Mouse (Mus musculus) stomach, embryonic 15.5 days (tissue): Measurements from ENCODE around the gene Fmo5. TPM values are rescaled to one million over a fixed set of nuclear protein-coding genes. Genes with fewer than 3 reads are reported as not detected.
A peak's percentile ranks its signal among the peaks of the same experiment; 100 is the strongest.

ENCODE experiments used
- ATAC-seq: fragments of 200-750 bp; cut with Nextera tagmentation; 2 replicates; pipeline ENCODE4 v1.8.0; 2017; ENCODE audit warnings: low read depth, moderate number of reproducible peaks, moderate TSS enrichment; ENCODE audit not compliant: insufficient read depth, low FRiP score
- H3K27ac ChIP-seq: fragments of 300-500 bp; sonication (generic); 2 replicates; pipeline ENCODE4 v1.5.1; 2015; ENCODE audit warnings: mild to moderate bottlenecking, inconsistent platforms
- H3K27me3 ChIP-seq: fragments of 300-500 bp; sonication (generic); replicated peaks from 2 replicates; pipeline ENCODE4 v1.6.1; 2015; ENCODE audit warnings: inconsistent platforms
- H3K36me3 ChIP-seq: fragments of 300-500 bp; sonication (generic); 2 replicates; pipeline ENCODE4 v1.6.1; 2015; ENCODE audit warnings: inconsistent platforms
- H3K4me1 ChIP-seq: fragments of 300-500 bp; sonication (generic); 2 replicates; pipeline ENCODE4 v1.6.1; 2015; ENCODE audit warnings: inconsistent platforms
- H3K4me2 ChIP-seq: fragments of 300-500 bp; sonication (generic); 2 replicates; pipeline ENCODE4 v1.6.1; 2015; ENCODE audit warnings: mild to moderate bottlenecking, inconsistent platforms
- H3K4me3 ChIP-seq: fragments of 300-500 bp; sonication (generic); replicated peaks from 2 replicates; pipeline ENCODE4 v1.5.1; 2015; ENCODE audit warnings: inconsistent platforms
- H3K9ac ChIP-seq: fragments of 300-500 bp; sonication (generic); 2 replicates; pipeline ENCODE4 v1.6.1; 2015; ENCODE audit warnings: inconsistent platforms
- H3K9me3 ChIP-seq: fragments of 300-500 bp; sonication (generic); 2 replicates; pipeline ENCODE4 v1.6.1; 2016; ENCODE audit warnings: inconsistent platforms
- WGBS: fragments of 180-500 bp; shearing (Covaris S2); methylation state at CpG from one replicate; pipeline ENCODE4 v1.1.7; 2015; 5-methylcytosine and 5-hydroxymethylcytosine counted together
- polyA plus RNA-seq: library from polyadenylated mRNA; unstranded; fragments of >200 nt; fragmentation: Nextera tagmentation; extraction: Ambion mirVana; gene quantifications from 2 replicates; pipeline ENCODE4 v1.2.1, GENCODE M21; 2015

Fmo5 gene
- polyA plus RNA-seq, 1 experiment from 2014 or later, result 8.2 TPM

DNA sequence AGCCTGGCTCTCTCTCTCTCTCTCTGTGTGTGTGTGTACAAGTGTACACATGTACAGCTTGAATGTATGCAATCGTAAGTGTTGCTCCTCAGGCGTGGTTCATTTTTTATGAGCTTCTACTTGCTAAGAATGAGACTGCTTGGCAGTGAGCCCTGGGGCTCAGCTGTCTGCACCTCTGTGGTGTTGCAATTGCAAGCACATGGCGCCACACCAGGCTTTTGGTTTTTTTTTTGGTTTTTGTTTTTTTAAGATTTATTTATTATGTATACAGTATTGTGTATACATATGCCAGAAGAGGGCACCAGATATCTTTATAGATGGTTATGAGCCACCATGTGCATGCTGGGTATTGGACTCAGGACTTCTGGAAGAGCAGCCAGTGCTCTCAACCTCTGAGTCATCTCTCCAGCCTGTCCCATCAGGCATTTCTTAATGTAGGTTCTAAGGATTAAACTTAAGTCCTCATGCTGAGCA lies 5.7 kb downstream of the Fmo5 start:
- Histone ChIP-seq H3K4me3 (no peak overlapping the region), H3K27ac (no peak overlapping the region), H3K36me3 (no peaks in the 10 kb centered on the region), H3K4me2 (no peak overlapping the region), H3K4me1 (no peaks in the 10 kb centered on the region), H3K27me3 (no peaks in the 10 kb centered on the region), H3K9me3 (no peaks in the 10 kb centered on the region), H3K9ac (no peak overlapping the region)
- 46% methylated on average over 3 of the region's 3 CpGs for WGBS
- no peak; the same call in 1 of the 2 replicates for ATAC-seq

DNA sequence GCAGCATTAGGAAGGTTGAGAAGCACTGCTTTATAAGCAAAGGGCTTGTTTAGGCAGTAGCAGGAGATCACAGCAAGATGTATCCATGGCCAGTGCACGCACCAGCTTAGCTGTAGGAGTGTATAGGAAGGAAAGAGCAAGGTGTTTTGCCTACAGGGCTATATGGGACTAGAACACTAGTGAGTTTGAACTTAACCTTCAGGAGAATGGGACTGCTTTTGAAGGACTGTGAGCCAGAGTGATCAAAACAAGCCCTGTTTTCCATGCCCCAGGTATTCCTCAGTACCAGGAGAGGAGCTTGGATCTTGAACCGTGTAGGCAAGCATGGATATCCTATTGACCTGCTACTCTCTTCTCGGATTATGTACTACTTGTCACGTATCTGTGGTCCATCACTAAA lies 12.8 kb downstream of the Fmo5 start:
- no peak for ATAC-seq
- Histone ChIP-seq H3K4me3 (no peak overlapping the region), H3K4me1 (no peaks in the 10 kb centered on the region), H3K36me3 (no peaks in the 10 kb centered on the region), H3K9ac (no peak overlapping the region), H3K4me2 (no peak overlapping the region), H3K27me3 (no peaks in the 10 kb centered on the region), H3K27ac (no peak overlapping the region), H3K9me3 (no peaks in the 10 kb centered on the region)
- WGBS, result 88% methylated on average over 4 of the region's 4 CpGs

DNA sequence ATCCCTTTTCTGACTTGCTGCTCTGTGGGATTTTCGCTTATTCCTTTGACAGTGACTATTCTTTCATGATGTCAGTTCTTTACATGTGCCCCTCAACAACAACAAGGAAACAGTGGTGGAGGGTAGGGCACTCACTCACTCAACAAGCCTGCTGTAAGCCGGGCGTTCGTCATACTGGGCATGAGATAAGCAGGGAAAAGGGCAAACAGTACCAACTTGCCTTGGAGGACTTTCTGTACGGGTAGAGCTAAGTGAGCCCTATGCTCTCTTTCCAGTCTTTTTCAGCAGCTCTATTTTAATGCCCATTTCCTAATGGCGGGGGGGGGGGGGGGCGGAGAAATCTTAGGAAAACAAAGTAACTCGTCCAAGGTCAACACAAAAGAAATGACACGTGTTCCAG lies 13.4 kb downstream of the Fmo5 start:
- no peaks in the 10 kb centered on the region for H3K36me3 ChIP-seq
- H3K9ac ChIP-seq, result no peak overlapping the region
- H3K9me3 ChIP-seq, result no peaks in the 10 kb centered on the region
- H3K27me3 ChIP-seq, result no peaks in the 10 kb centered on the region
- ATAC-seq, result no peak
- H3K4me1 ChIP-seq, result no peaks in the 10 kb centered on the region
- H3K4me3 ChIP-seq, result no peak overlapping the region
- H3K4me2 ChIP-seq, result no peak overlapping the region
- WGBS, result 75% methylated on average over 9 of the region's 9 CpGs
- H3K27ac ChIP-seq, result no peak overlapping the region

DNA sequence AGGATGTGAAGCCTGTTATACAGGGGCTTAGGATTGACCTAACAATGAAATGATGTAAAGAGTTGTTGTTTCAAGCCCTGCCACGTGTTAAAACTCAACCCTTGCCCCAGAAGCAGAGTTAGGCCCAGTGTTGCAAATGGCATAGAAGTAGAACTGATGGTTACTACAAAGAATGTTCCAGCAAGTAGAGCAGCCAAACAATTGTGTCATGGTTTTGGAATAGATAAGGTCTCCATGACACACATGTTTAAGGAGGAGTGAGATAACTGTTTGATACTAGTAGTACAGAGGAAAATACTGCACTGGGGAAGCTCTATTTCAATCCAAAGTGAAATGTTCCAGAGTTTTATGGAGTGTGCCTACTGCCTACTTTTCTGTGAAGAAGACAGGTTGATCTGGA lies 19.9 kb downstream of the Fmo5 start:
- Histone ChIP-seq H3K4me1 (no peaks in the 10 kb centered on the region), H3K9me3 (no peaks in the 10 kb centered on the region), H3K36me3 (no peaks in the 10 kb centered on the region), H3K27ac (no peak overlapping the region), H3K4me2 (no peak overlapping the region), H3K9ac (no peak overlapping the region), H3K27me3 (no peaks in the 10 kb centered on the region), H3K4me3 (no peak overlapping the region)
- ATAC-seq, result no peak
- 35% methylated on average over 1 of the region's 1 CpGs for WGBS

DNA sequence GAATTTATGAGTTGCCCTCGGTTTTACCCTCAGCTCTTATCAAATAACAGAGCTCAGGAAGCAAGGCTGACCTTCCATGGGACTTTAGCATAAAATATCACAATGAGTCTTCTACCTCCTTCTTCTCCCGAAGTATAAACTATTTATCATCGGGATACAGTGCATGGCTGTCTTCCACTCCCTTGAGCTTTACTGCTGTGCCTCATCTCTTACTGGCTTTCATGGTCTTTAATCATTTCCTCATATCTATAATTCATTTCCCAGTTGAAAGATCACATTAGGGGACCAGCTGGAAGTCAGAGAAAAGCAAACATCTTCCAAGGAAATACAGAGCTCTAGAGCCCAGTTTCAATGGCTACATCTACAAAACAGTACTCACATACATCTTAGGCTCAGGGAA lies 20.4 kb downstream of the Fmo5 start:
- WGBS, result 63% methylated on average over 3 of the region's 3 CpGs

DNA sequence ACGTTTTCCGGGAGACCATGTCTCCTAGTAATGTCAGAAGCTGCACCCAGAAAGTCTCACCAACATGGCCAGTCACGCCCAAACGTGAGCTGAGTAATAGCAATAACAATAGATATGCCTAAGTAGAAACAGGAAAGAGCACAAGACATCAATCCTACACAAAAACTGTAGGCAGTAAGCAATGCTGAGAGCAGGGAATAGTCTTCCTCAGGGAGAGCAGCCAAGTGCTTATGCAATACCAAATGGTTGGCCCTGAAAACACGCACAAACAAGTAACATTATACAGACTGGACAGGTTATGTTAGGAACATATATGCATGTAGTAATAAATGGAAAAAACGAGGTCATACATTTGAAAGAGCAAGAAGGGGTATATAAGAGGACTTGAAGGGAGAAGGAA lies 20.9 kb downstream of the Fmo5 start:
- ATAC-seq, result no peak
- H3K27me3 ChIP-seq, result no peaks in the 10 kb centered on the region
- no peaks in the 10 kb centered on the region for H3K9me3 ChIP-seq
- no peaks in the 10 kb centered on the region for H3K36me3 ChIP-seq
- H3K4me3 ChIP-seq, result no peak overlapping the region
- H3K4me2 ChIP-seq, result no peak overlapping the region
- no peaks in the 10 kb centered on the region for H3K4me1 ChIP-seq
- H3K9ac ChIP-seq, result no peak overlapping the region
- H3K27ac ChIP-seq, result no peak overlapping the region
- 64% methylated on average over 6 of the region's 6 CpGs for WGBS

More for the DNA sequence above, 20.4 kb downstream of the Fmo5 start:
- no peak for ATAC-seq
- no peak overlapping the region for H3K4me3 ChIP-seq
- no peaks in the 10 kb centered on the region for H3K9me3 ChIP-seq
- H3K27me3 ChIP-seq, result no peaks in the 10 kb centered on the region
- no peak overlapping the region for H3K9ac ChIP-seq
- no peaks in the 10 kb centered on the region for H3K36me3 ChIP-seq
- no peak overlapping the region for H3K4me2 ChIP-seq
- H3K27ac ChIP-seq, result no peak overlapping the region
- H3K4me1 ChIP-seq, result no peaks in the 10 kb centered on the region

DNA sequence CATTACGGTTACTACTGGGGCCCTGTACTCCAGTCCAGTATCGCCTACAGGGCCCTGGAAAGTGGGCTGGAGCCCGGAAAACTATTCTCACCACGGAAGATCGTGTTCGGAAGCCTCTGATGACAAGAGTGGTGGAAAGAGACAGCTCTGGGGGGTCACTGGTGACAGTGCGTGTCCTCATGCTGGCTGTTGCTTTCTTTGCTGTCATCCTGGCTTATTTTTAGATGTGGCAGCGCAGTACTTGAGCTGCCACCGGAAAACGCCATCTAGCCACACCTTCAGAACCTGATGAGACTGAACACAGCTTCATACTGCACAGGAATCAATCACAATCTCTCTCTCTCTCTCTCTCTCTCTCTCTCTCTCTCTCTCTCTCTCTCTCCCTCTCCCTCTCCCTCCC lies 23.0 kb downstream of the Fmo5 start:
- H3K4me1 ChIP-seq, result no peaks in the 10 kb centered on the region
- ATAC-seq, result no peak
- 73% methylated on average over 10 of the region's 10 CpGs for WGBS
- no peaks in the 10 kb centered on the region for H3K27me3 ChIP-seq
- no peak overlapping the region for H3K4me2 ChIP-seq
- H3K9ac ChIP-seq, result no peak overlapping the region
- H3K4me3 ChIP-seq, result no peak overlapping the region
- no peaks in the 10 kb centered on the region for H3K36me3 ChIP-seq
- no peak overlapping the region for H3K27ac ChIP-seq
- H3K9me3 ChIP-seq, result no peaks in the 10 kb centered on the region

DNA sequence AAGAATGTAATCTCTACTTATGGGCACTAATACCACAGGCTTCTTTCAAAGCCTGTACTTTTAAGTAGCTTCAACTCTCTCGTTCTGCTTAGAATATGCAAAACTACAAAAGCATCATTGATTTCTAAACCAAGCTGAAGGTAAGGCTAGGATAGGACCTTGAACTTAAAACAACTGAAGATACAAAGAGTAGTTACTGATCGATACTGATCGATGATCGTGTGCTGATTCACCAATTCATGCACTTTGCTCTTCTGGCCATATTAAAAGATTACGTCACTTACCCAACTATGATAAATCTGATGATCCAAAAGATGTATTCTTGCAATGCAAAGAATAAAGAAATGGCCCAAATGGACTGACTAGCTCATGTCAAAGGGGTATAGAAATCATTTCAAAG lies 25.2 kb downstream of the Fmo5 start:
- no peak for ATAC-seq
- Histone ChIP-seq H3K36me3 (no peaks in the 10 kb centered on the region), H3K4me2 (no peak overlapping the region), H3K4me3 (no peak overlapping the region), H3K9me3 (no peaks in the 10 kb centered on the region), H3K27ac (no peak overlapping the region), H3K27me3 (no peaks in the 10 kb centered on the region), H3K4me1 (peaks cover 7% of the 10 kb centered on the region; the same call in 1 of the 2 replicates), H3K9ac (no peak overlapping the region)
- WGBS, result 90% methylated on average over 5 of the region's 5 CpGs

DNA sequence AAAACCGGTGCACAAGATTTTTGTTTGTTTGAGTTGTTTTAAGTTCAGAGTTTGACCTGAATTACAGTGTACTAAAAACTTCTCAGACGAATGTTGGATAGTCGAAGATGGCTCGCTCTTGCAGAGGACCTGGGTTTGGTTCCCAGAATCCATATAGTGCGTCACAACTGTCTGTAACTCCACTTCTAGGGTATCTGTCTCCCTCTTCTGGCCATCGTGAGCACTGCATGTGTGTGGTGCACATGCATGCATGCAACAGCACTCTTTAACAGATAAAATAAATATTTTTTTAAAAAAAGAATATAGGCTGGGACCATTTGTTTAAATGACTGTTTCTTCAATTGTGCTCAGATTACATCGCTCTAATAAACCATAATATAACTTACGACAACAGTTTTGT lies 26.3 kb downstream of the Fmo5 start:
- H3K4me1 ChIP-seq, result peaks cover 18% of the 10 kb centered on the region
- H3K36me3 ChIP-seq, result no peaks in the 10 kb centered on the region
- H3K4me2 ChIP-seq, result no peak overlapping the region
- H3K4me3 ChIP-seq, result no peak overlapping the region
- H3K27me3 ChIP-seq, result no peaks in the 10 kb centered on the region
- no peak overlapping the region for H3K9ac ChIP-seq
- WGBS, result 82% methylated on average over 8 of the region's 8 CpGs
- H3K27ac ChIP-seq, result no peak overlapping the region
- H3K9me3 ChIP-seq, result no peaks in the 10 kb centered on the region
- no peak for ATAC-seq

DNA sequence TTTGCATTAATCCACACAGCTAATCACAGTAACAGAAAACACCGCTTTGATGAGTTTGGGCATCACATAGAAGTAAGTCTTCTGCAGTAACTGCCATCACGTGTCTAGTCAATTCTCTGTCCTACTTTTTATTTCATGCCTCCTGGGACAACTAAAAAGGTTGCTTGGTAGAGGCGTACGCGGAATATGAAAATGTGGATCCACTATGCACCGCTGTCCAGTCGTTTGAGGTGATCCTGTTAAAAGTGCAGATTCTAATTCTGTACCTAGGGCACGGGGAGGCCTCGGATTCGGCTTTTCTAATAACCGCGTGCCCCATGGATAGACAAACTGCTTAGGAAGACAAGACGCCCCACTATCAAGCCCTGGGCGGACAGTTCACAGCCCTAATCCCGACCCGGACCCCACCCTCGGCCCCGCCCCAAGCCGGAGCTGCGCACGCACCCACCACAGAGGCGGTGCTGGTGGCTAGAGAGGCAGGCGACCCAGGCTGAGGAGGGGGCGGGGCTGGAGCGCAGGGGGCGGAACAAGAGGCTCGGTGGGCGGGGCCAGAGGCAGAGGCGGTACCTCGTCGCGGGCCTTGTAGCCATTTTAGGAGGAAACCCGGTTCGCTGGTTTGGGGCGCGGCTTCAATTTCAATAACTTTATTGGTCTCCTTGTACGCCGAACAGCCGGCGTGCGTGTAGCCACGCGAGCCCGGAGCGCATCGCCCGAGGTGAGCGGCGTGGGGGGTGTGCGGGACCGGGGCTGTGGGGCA lies 29.2 kb downstream of the Fmo5 start, which contains the start of gene Prkab2:
Gene Prkab2 (plus strand): TSS at position 539 of the 757 bp plus-strand sequence.
- Histone ChIP-seq H3K27ac (peak within 1 kb of the TSS; percentile 61; the same call in 1 of the 2 replicates), H3K9me3 (no peaks in the 10 kb centered on the region), H3K4me3 (peak within 1 kb of the TSS; percentile 97), H3K9ac (peak within 1 kb of the TSS; percentile 71), H3K4me2 (peak within 1 kb of the TSS; percentile 84), H3K27me3 (no peaks in the 10 kb centered on the region), H3K4me1 (peaks cover 22% of the 10 kb centered on the region), H3K36me3 (no peaks in the 10 kb centered on the region)
- ATAC-seq, result peak; percentile 94
- WGBS, result 2% methylated on average over 51 of the region's 51 CpGs

DNA sequence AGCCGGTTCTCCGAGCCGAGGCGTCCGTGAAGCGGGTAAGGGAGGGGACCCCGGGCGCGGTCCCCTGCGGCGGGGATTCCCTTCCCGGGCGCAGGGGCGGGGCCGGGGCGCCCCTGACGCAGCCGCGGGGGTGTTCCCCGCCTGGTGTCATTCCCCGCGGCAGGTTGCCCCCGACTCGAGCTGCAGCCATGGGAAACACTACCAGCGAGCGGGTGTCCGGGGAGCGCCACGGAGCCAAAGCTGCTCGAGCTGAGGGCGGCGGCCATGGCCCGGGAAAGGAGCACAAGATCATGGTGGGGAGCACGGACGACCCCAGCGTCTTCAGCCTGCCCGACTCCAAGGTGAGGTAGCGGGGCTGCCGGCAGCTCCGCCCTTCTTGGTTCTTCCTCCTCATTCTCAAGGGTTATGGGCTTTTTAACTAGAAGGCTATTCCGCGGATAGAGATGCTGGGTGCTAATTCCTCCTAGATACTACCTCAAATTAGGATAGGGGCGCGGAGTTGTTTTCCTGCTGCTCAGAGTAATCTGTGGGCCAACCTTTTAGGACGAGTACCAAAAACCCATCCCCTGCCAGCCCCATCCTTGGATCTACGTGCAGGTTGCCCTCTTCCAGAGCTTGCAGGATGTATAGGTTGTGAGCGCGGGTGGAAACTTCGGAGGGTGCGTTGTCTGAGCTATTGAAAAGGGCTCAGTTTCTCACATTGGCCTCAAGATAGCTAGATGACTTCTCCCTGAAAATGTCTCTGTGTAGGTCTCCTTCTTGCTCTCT lies 30.0 kb downstream of the Fmo5 start:
- ATAC-seq, result peak; percentile 76

DNA sequence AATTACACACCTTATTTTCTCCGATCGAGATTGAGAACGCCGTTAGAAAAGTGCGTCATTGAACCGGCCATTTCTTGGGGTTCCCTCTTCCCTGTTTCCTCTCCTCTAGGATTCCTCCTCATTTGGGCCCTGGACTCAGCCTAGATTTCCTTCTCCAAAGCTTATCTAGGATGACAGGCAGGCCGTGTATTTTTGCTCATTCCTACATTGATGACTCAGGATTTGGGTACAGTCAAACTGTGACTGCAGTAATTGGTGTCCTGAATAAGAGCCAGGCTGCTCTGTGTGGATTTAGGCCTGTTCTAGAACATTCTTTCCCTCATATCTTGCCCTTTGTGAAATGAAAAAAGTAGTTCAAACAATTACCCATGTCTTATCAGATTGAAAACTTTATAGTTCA lies 31.1 kb downstream of the Fmo5 start:
- ATAC-seq, result no peak; the same call in 1 of the 2 replicates
- H3K27ac ChIP-seq, result no peak overlapping the region
- no peaks in the 10 kb centered on the region for H3K27me3 ChIP-seq
- no peaks in the 10 kb centered on the region; the same call in 1 of the 2 replicates for H3K36me3 ChIP-seq
- peak overlapping the region; percentile 84 for H3K4me2 ChIP-seq
- no peak overlapping the region for H3K9ac ChIP-seq
- 85% methylated on average over 7 of the region's 7 CpGs for WGBS
- H3K4me3 ChIP-seq, result peak overlapping the region; percentile 97; the same call in 1 of the 2 replicates
- no peaks in the 10 kb centered on the region for H3K9me3 ChIP-seq
- peaks cover 22% of the 10 kb centered on the region for H3K4me1 ChIP-seq

More for the DNA sequence above, 30.0 kb downstream of the Fmo5 start:
- Histone ChIP-seq H3K27ac (peak overlapping the region; percentile 61; the same call in 1 of the 2 replicates), H3K4me1 (peaks cover 22% of the 10 kb centered on the region), H3K4me3 (peak overlapping the region; percentile 97), H3K27me3 (no peaks in the 10 kb centered on the region), H3K4me2 (peak overlapping the region; percentile 84), H3K9ac (peak overlapping the region; percentile 71), H3K36me3 (no peaks in the 10 kb centered on the region), H3K9me3 (no peaks in the 10 kb centered on the region)
- 1% methylated on average over 43 of the region's 50 CpGs for WGBS
